Mouse (Mus musculus) naive thymus-derived CD4-positive, alpha-beta T cell, adult 2 months (primary cell): ENCODE results near the gene Phykpl.

Source experiments
- DNase-seq: peaks from one replicate; pipeline ENCODE4 v3.0.0-alpha.2; 2011; ENCODE audit warnings: low read depth

The Phykpl gene

GRCm38 (mm10) chr11:51645293-51645692 is 60.7 kb downstream of the Phykpl start:
- DNase-seq, result no peak

DNA sequence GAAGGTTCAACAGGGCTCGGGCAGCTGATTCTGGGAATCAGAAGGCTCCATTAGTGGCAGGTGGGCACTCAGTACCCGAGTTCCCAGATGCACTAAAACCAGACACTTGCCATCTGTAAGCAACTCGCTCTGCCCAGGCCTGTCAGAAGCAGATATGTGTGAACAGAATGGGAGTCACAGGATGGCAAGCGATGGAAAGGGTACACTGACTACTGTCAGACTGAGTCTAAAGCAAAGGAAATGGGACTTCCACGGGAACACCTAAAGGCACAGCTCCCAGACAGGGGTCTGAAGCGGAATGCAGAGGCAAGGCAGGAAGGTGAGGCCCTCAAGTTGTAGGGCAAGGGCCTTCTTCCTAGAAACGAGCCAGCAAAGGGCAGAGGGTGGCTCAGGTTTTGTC is 61.7 kb downstream of the Phykpl start:
- no peak for DNase-seq

GRCm38 (mm10) chr11:51646751-51647667 is 62.5 kb downstream of the Phykpl start:
- DNase-seq, result no peak

GRCm38 (mm10) chr11:51648566-51648965 is 64.0 kb downstream of the Phykpl start:
- no peak for DNase-seq

DNA sequence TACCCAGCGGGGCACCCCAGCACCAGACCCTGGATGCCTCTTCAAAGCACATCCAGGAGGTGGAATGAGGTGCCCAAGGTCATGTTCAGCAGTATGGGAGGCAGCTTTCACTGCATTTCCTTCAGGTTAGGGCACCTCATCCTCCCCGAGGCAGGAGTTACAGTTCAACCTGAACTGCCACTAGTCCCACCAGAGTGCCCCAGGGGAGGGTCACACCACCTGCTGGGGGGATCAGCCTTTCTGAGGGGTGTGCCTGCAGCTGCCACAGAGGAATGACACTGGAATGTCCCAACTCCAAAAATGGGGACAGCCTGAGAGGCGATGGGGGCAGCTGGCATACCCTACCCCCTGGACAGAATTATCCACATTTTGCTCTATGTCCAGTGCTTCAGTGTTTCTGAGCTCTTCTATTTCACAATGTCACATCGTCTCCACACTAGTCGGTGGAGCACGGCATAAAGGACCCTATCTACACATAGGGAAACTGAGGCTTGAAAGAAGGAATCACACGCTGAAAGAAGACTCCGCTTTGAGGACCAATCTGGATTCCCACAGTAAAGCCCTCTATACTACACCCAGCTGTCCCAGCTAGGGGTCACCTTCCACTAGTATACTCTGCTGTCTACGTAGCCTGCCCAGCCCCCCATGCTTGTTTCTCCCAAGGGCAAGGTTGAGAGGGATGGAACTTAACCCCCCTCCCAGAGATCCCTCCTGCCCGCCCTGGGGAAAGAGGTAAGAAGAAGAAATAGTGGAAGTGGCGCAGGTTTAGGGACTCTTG is 64.7 kb downstream of the Phykpl start:
- no peak for DNase-seq

DNA sequence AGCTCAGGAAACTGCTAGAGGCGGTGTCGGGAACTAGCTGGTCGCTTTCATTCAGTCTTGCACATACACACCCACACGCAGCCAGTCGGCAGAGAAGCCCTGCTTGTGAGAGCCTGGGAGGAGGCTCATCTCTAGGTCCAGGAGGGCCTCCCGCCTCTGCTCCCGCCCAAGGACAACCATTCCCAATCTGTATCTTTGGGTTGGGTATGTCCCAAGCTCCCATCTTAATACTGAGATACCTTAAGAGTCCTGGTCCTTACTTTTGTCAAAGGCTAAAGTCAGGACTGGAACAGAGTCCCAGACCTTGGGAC is 65.3 kb downstream of the Phykpl start:
- peak; percentile 59 for DNase-seq

GRCm38 (mm10) chr11:51650261-51650660 is 65.7 kb downstream of the Phykpl start:
- no peak for DNase-seq

DNA sequence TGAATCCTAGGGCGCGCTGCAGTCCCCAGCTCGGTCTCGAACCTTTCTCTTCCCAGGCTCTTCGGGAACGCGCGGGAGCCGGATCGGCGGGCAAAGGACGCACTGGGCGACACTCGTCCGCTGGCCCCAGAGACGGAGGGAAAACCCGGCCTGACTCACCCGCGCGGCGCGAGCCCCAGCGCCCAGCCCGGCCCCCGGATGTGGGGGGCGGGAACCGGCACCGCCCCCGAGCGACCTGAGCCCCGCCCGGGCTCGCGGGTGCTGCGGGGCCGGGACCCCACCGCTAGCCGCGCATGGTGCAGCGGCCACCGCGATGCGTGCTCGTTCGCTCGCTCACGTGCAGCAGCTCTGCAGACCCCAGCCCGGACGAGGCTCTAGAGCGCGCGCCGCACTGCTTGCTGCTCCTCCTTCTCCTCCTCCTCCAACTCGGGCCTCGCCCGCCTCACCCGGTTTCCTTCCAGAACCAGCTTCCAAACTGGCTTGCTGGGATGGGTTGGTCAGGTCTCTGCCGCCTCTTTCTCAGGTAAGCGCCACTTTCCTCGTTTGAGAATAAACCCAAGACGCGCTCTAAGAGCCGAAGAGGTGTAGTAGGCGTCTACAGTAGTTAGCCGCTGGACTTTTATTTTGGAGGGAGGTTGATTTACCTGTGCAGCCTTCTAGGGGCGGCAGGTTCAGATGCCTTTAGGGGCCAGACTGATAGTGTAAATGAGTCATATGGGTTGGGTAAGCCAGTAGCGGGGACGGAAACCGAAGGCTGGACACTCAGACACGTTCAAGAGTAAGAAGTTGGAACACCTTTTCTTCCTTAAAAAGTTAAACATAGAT is 66.3 kb downstream of the Phykpl start, which contains the start of the genes N4bp3 and D930048N14Rik:
Gene N4bp3 (minus strand): TSS at position 152 of the 825 bp plus-strand sequence.
Gene D930048N14Rik (plus strand): TSS at position 264 of the 825 bp plus-strand sequence.
- DNase-seq, result peak; percentile 71

DNA sequence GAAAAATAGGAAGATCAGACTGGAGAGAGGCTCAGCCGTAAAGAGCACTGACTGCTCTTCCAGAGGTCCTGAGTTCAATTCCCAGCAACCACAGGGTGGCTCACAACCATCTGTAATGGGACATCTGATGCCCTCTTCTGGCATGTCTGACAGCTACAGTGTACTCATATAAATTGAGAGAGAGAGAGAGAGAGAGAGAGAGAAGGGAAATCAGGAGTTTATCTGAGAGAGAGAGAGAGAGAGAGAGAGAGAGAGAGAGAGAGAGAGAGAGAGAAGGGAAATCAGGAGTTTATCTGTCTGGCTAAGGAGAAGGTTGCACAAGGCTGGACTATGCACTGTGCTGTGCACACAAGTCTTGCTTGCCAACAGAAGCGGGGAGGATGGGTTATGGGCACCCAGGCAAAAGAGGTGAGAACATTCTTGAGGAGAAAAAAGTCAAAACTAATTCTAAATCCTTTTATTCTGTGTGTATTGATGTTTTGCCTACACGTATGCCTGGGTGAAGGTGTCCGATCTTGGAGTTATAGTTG is 68.4 kb downstream of the Phykpl start:
- no peak for DNase-seq

DNA sequence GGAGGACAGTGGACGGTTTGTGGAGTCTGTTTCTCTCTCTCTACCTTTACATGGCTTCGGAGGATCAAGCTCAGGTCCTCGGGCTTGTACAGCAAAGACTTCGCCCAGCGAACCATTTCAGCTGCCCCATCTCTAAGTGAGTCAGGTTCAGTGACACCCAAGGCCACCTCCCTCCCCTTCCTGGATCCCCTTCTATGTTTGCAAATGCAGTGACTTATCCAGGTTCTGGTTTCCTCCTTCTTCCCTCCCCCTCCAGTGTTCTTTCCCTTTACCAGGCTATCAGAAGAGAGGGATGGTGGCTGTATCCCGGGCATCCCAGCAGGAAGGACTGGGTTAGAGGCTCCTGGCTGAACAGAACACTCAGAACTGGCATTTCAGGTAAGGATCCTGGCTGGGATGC is 69.2 kb downstream of the Phykpl start:
- DNase-seq, result no peak
